Mouse (Mus musculus) brain, embryonic 14.5 days (tissue): ENCODE results near the gene Ankzf1.
"Not testable (repeated sequence)": the region's sequence is repeated elsewhere in the genome, so short reads cannot be mapped to it uniquely, and the experiment has no call there.

Experiments
- CTCF ChIP-seq: fragments of 200-500 bp; IDR thresholded peaks from 2 replicates; pipeline ENCODE4 v1.5.1; 2012; ENCODE audit warnings: inconsistent platforms, mild to moderate bottlenecking, moderate library complexity, borderline replicate concordance; ENCODE audit not compliant: insufficient read depth, insufficient read length; ENCODE audit errors: extremely low read depth
- POLR2A ChIP-seq: fragments of 200-500 bp; IDR thresholded peaks from 2 replicates; pipeline ENCODE4 v1.6.1; 2012; ENCODE audit warnings: mild to moderate bottlenecking, inconsistent platforms, borderline replicate concordance; ENCODE audit not compliant: poor library complexity, insufficient read depth, insufficient read length, severe bottlenecking; ENCODE audit errors: extremely low read depth

GRCm38 (mm10) chr1:75232489-75232888 lies 40.5 kb downstream of the Ankzf1 start:
- not testable (repeated sequence) for TF ChIP-seq CTCF, POLR2A
